In genomic region chr5:105443057-105443815, GRCm38 (mm10) we compare ENCODE assay signal across 8 mouse cellular contexts. TPM values are rescaled to one million over a fixed set of nuclear protein-coding genes. Genes with fewer than 3 reads are reported as not detected.
A peak's percentile ranks its signal among the peaks of the same experiment; 100 is the strongest.
DNase-seq lines count a peak whose midpoint lies in the region.

No protein-coding gene starts in this region.

- peak; percentile 23 for DNase-seq in testis, postnatal 10 days (ENCODE audit: low spot score)
- no peak for DNase-seq in testis, postnatal 14 days (ENCODE audit: low spot score)
- peak; percentile 33 for DNase-seq in heart, postnatal 4 days
- peak; percentile 62 for DNase-seq in lung, postnatal 25 days (ENCODE audit: low spot score)
- peak; percentile 88 for DNase-seq in thymus, postnatal 14 days
- no peak for DNase-seq in urinary bladder, adult 18-20 months (ENCODE audit: low spot score in 2 of 2)
- DNase-seq in adrenal gland, postnatal 25 days, result no peak
- DNase-seq in ovary, postnatal 10 days (ENCODE audit: low spot score), result no peak

RNA-seq across cellular contexts. Expression of gene Lrrc8b, which starts 27.7 kb away (rescaled TPM):
- total RNA-seq in heart, postnatal 4 days (2021), result 10 to 100 TPM; 20.6 to 21.3 TPM
- 122 and 136 TPM in 2 replicates for total RNA-seq in adrenal gland, postnatal 25 days (2021)

Comparison
In these comparisons a context has a peak if more than half of its experiments do, and no peak if none do; other contexts are left out.
1. DNase-seq: peak in testis, postnatal 10 days (single experiment), heart, postnatal 4 days (single experiment), lung, postnatal 25 days (single experiment) and thymus, postnatal 14 days (single experiment); none in testis, postnatal 14 days (single experiment), urinary bladder, adult 18-20 months (0 of 2), adrenal gland, postnatal 25 days (single experiment) and ovary, postnatal 10 days (single experiment).